Mouse (Mus musculus): ENCODE data around the gene Rnaseh2c. TPM values are rescaled to one million over a fixed set of nuclear protein-coding genes. Genes with fewer than 3 reads are reported as not detected.
A peak's percentile ranks its signal among the peaks of the same experiment; 100 is the strongest.

Gene Rnaseh2c
- 10 to 100 TPM; 39.1 to 46.1 TPM for total RNA-seq (2021)
- long read RNA-seq, experiment 1, transcript Rnaseh2c-201 (4 exons, 1,126 nt) = major isoform, 13 of 15 reads
- long read RNA-seq, experiment 1, partial matches to known transcripts = 0 of 15 reads
- long read RNA-seq, experiment 1, other reads (novel, unspliced or antisense) = 2 of 15 reads
- long read RNA-seq, experiment 2, transcript Rnaseh2c-201 (4 exons, 1,126 nt) = major isoform, 12 of 17 reads
- long read RNA-seq, experiment 2, partial matches to known transcripts = 0 of 17 reads
- long read RNA-seq, experiment 2, other reads (novel, unspliced or antisense) = 4 of 17 reads

DNA sequence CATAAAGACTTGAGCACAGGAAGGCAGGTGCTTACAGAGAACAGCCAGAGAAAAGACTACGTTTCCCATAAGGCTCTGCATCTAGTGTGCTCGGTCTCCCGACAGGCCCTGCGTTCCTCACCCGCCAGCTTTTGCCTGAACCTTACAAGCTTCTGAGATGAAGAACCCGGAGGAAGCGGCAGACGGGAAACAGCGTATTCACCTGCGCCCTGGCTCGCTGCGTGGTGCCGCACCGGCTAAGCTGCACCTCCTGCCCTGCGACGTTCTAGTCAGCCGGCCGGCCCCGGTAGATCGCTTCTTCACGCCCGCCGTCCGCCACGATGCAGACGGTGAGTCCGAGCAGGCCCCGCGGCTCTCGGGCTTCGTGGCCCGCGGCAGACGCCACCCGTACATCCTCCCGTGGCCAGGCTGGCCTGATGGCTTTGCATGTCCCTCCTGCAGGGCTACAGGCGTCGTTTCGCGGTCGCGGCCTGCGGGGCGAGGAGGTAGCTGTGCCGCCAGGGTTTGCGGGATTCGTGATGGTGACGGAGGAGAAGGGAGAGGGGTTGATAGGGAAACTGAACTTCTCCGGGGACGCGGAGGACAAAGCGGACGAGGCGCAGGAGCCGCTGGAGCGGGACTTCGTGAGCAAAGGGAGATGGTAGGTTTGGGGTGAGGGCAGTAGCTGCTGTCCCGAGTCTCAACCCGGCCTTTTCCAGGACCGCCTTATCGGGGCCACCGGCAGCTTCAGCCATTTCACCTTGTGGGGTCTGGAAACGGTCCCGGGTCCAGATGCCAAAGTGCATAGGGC lies at the start of gene Rnaseh2c:
Gene Rnaseh2c, plus strand, starts transcription at position 122 of the 790 bp plus-strand sequence.
- intact Hi-C loops (cut with DNase I; ENCODE audit: low total_unique reads) = no loop called here

DNA sequence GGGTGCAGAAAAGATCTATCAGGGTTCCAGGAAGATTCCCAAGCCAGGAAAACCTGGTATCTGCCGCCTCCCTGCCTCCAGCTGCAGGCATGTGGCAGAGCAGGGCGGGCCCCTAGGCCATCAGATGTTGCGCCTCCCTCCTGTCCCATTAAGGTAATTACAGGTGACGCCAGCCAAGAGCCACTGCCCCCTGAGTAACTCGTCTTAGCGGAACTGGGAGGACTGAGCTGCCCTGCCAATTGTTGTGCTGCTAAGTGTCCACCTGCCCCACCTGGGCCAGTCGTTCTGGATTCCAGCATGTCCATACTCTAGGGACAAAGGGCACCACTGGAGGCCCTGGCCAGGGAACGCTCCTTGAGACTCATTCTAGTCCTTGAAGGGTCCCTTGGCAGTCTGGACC lies 47.9 kb upstream of the Rnaseh2c start:
- intact Hi-C loops (cut with DNase I; ENCODE audit: low total_unique reads) = no loop called here
- DNase-seq = no peak

More for the DNA sequence above, at the start of gene Rnaseh2c:
- peak; percentile 74 for DNase-seq

DNA sequence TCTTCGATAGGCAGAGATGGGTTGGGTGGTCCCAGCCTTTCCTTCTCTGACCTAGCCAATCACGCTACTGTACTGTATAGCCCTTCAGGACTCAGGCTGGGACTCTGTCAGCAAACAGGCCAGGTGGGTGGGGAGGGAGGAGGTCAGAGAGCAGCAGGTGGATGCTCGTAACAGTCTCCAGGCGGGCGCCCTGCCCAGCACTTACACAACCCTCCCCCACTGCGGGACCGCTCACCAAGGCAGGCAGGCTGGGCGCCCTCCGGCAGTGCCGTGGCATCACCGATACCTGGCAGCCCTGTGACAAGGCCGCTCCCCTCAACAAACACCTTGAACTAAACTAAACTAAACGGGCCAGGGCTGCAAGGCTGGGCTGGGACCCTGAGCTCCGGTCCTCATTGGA lies 47.5 kb upstream of the Rnaseh2c start:
- intact Hi-C loops (cut with DNase I; ENCODE audit: low total_unique reads) = no loop called here
- no peak for DNase-seq

DNA sequence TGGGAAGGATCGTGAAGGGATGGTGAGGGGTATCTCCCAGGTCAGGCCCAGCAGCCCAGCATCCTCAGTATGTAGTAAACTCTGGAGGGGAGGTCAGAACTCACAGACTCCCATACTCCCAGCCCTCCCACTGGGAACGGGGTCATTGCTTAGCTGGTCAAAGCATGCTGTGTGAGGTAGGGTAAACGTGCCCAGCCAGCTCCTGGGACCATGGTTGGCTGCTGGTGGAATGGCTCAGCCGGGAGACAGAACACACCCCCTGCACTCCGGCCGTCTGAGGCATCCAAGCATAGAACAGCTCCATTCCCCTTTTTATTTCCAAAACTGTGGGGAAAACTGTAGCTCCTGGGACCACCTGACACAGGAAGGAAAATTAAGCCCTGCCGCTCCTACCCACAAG lies 43.5 kb upstream of the Rnaseh2c start:
- intact Hi-C loops (cut with DNase I; ENCODE audit: low total_unique reads) = no loop called here
- no peak for DNase-seq

DNA sequence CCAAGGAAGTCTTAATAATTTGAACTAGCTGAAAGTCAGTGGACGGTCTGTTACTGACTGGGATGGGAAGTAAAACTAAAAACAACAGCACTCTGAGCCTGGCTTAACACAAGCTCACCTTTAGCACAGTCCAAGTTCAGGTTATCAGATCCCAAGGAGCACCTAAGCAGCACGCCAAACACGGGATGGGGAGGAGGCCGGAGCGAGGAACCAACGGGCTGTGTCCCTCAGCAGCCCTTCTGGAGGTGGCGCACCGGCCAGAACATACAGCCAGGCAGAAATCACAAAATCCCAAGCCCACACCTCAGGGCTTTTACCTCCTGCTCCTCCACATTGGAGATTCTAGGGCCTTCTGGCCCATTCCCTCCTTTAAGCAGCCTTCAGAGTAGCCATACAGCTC lies 42.9 kb upstream of the Rnaseh2c start:
- DNase-seq = no peak
- intact Hi-C loops (cut with DNase I; ENCODE audit: low total_unique reads) = no loop called here

DNA sequence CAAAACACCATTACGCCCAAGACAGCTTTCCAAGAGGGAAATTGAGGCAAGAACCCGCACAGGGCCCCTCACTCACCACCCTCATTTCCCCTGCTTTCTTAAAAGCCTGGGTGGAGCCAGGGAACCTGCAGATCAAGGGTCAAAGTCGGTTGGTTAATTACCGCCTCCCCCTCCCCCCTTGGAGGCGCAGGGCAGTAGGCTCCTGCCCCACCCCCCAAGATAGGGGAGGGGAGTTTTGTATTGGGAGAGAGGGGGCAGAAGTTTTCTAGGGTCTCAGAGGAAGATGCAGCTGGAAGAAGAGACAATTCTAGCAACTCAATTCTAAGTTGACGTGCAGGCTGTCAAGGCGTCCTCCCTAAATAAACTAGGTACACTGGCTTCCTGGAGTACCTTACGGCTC lies 42.4 kb upstream of the Rnaseh2c start:
- intact Hi-C loops (cut with DNase I; ENCODE audit: low total_unique reads) = no loop called here
- DNase-seq = no peak

DNA sequence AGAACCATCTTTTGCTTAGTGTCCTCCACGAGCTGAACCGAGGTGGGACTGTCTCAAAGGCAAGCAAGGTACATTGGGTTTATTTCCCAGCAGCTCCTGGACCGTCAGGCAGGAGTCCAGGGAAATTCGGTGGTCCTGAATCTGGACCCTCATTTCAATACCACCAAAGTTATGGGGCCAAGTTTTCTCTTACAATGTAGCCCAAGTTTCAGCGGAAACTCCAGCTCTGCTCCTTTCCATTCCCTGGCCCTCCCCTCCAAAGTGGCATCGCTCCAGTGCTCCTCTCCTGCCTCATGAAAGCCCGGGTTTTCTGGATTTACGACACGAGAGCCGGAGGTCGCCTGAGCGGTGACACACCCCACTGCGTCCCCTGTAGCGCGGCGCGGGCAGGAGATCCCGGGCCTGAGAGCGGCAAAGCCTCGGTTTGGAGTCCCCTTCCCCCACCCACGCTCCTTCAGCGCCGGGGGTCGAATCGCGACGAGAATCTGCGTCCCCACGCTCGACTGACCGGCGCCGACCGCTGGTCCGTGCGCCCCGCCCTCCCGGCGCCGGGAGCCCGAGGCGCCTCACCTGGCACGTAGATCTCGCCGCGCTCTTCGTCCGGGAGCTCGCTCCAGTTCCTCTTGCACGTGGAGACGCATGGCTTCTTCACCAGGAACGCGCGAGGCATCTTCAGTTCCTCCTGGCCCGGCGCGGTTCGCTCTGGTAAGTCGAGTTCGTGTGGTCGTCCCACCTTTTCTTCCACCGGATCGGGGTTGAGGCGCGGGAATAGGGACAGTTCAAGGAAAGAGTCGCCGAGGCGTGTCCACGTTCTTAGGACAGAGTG lies 41.8 kb upstream of the Rnaseh2c start:
- DNase-seq = no peak
- intact Hi-C loops (cut with DNase I; ENCODE audit: low total_unique reads) = no loop called here

DNA sequence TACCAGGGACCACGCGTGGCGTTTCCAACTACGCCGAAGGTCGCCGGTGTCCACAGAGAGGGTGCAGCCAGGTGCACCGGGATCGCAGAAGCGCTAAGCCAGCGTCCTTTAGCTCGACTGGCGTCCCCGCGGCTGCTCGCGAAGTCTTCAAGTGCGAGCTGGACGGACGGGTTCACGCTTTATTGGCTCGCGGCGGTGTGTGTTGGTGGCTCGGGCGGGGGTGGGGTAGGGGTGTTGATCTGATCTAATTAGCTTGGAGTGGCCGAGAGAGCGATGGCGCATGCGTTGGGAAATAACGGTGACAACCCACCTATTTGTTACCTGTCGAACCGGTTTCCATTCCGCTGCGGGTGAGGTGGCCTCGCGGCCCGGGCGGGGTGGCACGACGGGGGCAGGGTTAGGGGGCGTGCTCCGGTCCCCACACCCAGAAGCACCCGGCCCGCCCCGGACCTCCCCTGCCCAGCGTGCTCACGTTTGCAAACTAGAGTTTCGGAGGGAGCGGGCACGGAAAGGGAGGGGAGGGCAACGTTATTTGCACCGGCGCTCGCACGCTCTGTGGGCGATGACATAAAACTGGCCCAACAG lies 41.1 kb upstream of the Rnaseh2c start, which contains the start of gene Ovol1:
Gene Ovol1, minus strand, starts transcription at position 190 of the 585 bp plus-strand sequence.
- intact Hi-C loops (cut with DNase I; ENCODE audit: low total_unique reads) = no loop called here
- DNase-seq = no peak

DNA sequence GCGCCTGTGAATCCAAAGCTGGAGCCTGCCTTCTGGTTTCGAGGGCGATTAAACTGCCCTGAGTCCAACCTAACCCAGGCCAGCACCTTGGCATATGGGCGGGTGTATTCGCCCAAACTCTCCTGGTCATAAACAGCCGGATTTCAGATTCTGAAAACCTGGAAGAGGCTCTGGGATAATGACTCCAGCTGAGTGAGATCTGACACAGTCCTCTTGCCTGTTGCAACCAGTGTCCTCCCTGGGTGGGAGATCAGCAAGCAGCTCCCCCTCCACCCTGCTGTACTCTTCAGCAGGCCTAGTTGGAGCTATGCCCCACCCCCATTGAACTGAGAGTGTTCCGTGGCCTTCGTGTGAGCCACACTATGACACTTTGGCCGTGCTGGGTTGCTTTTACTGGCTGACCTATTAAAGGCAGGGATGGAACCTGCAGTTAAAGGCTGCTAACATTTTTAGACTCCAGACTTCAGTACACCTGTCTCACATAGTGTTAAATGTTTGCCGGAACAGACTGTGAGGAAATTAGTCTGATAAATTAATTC lies 40.4 kb upstream of the Rnaseh2c start:
- intact Hi-C loops (cut with DNase I; ENCODE audit: low total_unique reads) = no loop called here
- no peak for DNase-seq

DNA sequence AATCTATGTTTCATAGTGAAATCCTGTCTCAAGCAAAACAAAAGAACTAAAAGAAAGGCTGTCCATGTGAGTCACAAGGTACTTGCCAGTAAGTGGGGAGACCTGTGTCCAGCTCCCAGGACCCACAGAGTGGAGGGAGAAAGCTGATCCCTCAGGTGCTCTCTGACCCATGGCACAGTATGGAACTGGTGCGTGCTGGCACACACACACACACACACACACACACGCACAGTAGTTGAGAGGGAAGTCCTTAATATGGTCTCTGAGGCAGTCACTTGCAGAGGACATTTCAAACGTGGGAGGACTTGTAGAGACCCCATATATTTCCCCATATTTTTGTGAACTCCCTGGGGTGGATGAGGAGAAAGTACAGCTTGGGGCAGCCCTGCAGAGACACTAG lies 39.8 kb upstream of the Rnaseh2c start:
- intact Hi-C loops (cut with DNase I; ENCODE audit: low total_unique reads) = no loop called here
- no peak for DNase-seq

DNA sequence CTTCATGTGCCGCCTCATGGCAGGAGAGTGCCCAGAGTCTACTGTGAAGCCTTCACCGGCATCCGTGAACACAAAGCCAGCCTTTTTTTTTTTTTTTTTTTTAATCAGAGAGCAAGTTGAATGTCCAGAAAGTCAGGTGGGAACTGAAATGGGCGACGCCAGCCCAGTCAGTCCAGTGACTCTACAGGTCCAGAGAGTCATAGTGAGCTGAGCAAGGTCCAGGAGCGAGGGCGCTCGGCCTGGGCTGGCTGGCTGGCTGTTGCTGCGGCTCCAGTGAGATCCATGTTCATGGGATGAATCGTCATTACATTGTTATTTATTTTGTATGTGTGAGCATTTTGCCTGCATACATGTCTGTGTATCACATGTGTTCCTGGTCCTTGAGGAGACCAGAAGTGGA lies 38.9 kb upstream of the Rnaseh2c start:
- intact Hi-C loops (cut with DNase I; ENCODE audit: low total_unique reads) = no loop called here

DNA sequence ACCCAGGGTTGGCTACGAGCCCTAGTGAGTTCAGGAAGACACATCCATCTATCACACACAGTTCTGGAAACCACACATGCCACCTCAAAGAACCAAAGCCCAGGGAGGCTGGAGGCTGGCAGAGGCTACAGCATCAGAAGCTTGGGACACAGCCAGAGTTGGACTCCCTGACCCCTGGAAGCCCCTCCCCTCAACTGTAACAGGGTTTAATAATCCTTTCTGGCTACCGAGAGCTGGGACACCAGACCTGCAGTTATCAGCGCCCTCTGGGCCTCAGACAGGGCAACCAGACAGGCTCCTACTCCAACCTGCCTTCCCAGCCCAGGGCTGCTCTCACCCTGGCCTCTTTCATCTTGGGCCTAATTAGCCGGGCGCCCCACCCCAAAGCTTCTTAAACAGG lies 35.4 kb upstream of the Rnaseh2c start:
- intact Hi-C loops (cut with DNase I; ENCODE audit: low total_unique reads) = no loop called here
- no peak for DNase-seq

More for the DNA sequence above, 38.9 kb upstream of the Rnaseh2c start:
- DNase-seq = no peak

DNA sequence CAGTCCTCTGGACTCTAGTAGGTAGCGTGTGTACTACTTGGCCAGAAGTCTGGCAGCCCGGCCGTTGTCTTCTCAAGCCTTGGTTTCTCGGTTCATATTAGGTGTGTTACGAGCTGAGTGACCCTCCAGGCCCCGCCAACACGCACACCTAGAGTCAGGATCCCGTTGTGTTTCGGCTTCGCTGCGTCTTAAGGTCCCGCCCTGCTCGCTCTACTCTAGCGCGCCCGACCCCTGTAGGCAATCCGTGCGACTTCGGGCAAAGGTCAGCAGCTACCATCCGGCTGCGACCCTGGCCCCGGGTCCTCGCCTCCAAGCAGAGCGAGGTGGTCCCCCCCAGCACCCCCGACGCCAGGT lies 34.5 kb upstream of the Rnaseh2c start:
- no peak for DNase-seq
- intact Hi-C loops (cut with DNase I; ENCODE audit: low total_unique reads) = no loop called here

DNA sequence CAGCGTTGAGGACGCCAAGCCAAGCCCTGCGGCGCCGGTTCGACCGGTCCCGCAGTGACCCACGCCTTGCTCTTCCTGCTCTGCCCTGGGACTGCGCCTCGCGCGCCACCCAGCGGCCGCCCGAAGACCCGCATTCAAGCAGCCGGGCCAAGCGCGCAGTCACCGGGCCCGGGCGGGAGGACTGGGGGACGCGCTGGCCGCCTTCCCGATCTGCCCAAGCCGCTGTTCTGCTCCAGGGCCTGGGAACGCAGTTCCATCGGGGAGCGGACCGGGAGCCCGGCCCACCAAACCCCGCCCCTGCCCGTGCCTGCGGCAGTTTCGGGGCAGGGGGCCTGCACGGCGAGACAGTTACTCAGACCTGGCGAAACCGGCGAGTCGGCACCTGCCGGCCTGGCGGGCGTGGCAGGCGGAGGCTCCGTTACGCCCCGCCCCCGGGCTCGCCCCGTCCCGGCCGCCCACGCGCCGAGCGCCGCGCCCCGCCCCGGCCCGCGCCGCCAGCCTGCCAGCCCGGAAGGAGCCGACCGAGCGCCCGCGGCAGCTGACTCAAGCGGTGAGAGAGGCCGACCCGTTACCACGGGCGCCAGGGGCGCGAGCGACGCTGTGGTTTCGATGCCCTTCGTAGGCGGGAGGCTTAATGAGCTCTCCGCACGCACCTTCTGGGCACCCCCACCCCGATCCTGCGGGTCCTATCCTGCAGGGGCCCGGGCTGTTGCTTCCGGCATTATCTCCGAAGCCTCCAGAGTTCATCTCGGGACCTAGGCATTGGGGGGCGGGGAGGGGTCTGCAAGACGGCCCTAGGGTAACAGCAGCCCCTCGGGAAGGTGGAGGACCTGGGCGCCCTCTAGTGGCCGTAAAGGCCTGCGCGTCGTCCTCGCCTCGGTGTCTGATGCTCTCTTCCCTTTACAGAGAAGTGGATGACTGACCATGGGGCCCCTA lies 33.9 kb upstream of the Rnaseh2c start, which contains the start of gene Ap5b1:
Gene Ap5b1, plus strand, starts transcription at position 492 of the 936 bp plus-strand sequence.
- intact Hi-C loops (cut with DNase I; ENCODE audit: low total_unique reads) = no loop called here
- DNase-seq = peak; percentile 87

DNA sequence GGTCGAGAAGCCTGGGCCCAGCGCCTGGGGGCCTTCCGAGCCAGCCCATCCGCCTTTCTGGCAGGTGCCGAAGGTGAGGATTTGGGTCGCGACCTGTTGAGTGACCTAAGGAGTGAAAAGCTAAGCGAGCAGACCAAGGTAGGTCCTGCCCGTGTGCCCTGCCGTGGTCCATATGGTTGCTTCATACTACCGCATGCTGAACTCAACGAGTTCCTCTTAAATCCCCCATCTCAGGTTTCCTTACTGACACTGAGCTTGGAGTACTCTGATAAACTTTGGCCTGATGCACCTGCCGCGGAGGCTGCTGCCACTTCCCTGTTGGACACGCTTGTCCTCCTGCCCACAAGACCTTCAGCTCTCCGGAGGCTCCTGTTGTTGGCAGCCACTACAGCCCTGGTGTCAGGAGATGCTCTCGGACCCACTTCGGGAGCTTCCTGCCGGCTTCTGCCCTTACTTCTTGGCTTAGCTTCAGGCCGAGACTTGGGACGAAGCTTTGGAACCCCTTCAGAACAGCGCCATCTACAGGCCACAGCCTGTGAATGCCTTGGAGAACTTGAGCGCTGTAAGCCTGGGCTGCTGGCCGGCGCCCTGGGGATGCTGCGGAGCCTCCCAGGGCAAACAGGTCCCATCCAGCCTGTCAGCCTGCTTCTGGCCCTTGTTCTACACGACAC lies 33.1 kb upstream of the Rnaseh2c start:
- intact Hi-C loops (cut with DNase I; ENCODE audit: low total_unique reads) = no loop called here

DNA sequence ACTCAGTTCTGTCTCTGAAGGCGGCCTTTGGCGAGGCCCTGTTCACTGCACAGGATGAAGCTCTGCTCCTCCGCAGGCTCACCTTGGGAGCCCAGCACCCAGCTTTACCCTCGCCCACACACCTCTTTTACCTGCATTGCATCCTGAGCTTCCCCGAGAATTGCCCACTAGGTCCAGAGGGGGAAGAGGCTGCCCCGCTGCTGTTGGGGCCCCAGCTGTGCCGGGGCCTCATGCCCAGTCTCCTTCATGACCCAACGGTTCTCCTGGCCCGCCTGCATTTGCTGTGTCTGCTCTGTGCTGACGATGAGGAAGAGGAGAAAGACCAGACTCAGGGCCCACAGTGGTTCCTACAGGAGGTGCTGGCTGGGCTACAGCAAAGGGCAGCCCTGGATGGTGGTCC lies 32.2 kb upstream of the Rnaseh2c start:
- no peak for DNase-seq
- intact Hi-C loops (cut with DNase I; ENCODE audit: low total_unique reads) = no loop called here

More for the DNA sequence above, 33.1 kb upstream of the Rnaseh2c start:
- DNase-seq = peak; percentile 81

DNA sequence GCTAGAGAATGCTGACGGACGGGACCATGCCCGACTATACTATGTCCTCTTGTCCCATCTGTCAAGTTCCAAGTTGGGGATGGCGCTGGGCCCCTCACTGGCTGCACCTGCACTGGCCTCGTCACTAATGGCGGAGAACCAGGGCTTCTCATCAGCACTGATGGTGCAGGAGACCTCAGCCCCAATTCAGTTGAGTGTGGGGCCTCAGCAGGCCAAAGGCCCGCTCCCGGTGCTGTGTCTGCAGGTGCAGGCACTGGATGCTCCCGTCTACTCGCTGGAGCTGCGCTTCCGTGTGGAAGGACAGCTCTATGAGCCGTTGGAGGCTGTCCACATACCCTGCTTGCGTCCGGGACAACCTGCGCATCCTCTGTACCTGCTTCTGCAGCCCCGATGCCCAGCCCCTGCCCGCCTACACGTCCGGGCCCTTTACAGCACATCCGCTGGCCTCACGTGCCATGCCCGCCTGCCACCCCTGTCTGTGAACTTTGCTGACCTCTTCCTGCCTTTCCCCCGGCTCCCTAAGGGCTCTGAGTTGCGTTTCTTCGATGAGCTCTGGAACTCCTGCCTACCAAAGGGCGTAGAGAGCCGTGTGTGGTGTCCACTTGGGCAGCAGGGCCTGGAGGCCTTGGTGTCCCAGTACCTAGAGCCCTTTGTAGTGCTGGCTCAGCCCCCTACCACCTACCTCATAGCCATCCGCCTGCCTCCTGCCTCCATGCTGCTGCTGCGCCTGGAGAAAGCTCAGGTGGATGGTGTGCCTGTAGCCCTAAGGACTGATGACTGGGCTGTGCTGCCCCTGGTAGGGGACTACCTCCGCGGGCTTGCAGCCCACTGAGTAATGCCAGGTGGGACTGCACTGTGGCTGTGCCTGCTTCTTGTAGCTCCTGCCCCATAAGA lies 31.1 kb upstream of the Rnaseh2c start:
- intact Hi-C loops (cut with DNase I; ENCODE audit: low total_unique reads) = no loop called here
- no peak for DNase-seq

All from gastrocnemius, postnatal 14 days (tissue).